ENCODE assay signal across 8 mouse cellular contexts in the genomic region with DNA sequence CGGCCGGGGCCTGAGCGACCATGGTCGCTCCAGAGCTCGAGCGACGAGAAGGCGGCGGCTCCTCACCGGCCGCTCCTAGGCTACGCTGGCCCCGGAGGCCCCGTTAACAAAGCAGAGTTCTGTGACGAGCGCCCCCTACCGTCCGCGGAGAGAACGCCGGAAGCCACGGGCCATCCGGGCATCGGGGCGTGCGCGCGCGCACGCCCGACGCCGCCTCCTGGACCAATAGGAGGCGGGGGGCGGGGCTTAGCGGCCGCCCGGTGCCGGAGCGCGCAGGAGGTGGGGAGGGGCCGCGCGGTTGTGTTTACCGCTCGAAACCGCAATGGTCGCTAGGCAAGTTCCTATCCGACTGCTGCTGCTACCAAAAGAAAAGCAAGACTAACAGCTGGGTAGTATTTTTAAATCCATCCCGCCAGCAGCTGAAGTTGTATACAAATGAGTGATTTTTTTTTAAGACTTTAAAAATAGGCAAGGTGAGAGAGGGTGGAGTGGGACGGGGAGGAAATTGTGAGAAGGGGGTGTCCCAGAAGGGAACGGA. TPM values are rescaled to one million over a fixed set of nuclear protein-coding genes. Genes with fewer than 3 reads are reported as not detected.
A peak's percentile ranks its signal among the peaks of the same experiment; 100 is the strongest.
DNase-seq lines count a peak whose midpoint lies in the region; ATAC-seq and TF ChIP-seq lines count a peak whose summit lies in the region.

A gene (minus strand): TSS at position 155 of the 538 bp plus-strand sequence.

- H3K27ac ChIP-seq in heart, embryonic 12.5 days (ENCODE audit: poor library complexity, severe bottlenecking), result peak within 1 kb of the TSS; percentile 99
- H3K27ac ChIP-seq in kidney, postnatal 0 days, result peak within 1 kb of the TSS; percentile 98
- peak within 1 kb of the TSS; percentile 93 for H3K27ac ChIP-seq in liver, embryonic 11.5 days (ENCODE audit: low read depth, low read length)
- peak within 1 kb of the TSS; percentile 98 for H3K27ac ChIP-seq in stomach, embryonic 14.5 days (ENCODE audit: low read length)

- WGBS in heart, embryonic 12.5 days, result under 1% methylated on average over 52 of the region's 52 CpGs
- under 1% methylated on average over 52 of the region's 52 CpGs for WGBS in kidney, postnatal 0 days
- under 1% methylated on average over 52 of the region's 52 CpGs for WGBS in liver, embryonic 11.5 days
- WGBS in stomach, embryonic 14.5 days, result under 1% methylated on average over 52 of the region's 52 CpGs

- H3K4me2 ChIP-seq in heart, embryonic 12.5 days, result peak within 1 kb of the TSS; percentile 87
- peak within 1 kb of the TSS; percentile 73 for H3K4me2 ChIP-seq in kidney, postnatal 0 days (ENCODE audit: low read length)
- H3K4me2 ChIP-seq in liver, embryonic 11.5 days, result peak within 1 kb of the TSS; percentile 89
- peak within 1 kb of the TSS; percentile 70 for H3K4me2 ChIP-seq in stomach, embryonic 14.5 days (replicated peaks; ENCODE audit: low read depth, low read length)

- H3K4me3 ChIP-seq in erythroblast, embryonic 14.5 days (replicated peaks), result peak within 1 kb of the TSS; percentile 98
- peak within 1 kb of the TSS; percentile 95 for H3K4me3 ChIP-seq in heart, embryonic 12.5 days
- peak within 1 kb of the TSS; percentile 99 for H3K4me3 ChIP-seq in kidney, postnatal 0 days (replicated peaks; ENCODE audit: low read depth, low read length)
- peak within 1 kb of the TSS; percentile 83 for H3K4me3 ChIP-seq in liver, embryonic 11.5 days (ENCODE audit: low read depth, low read length)
- peak within 1 kb of the TSS; percentile 81 for H3K4me3 ChIP-seq in stomach, embryonic 14.5 days (ENCODE audit: low read depth, low read length)

- DNase-seq in B cell, adult 2 months, result peak; percentile 98 to 99
- DNase-seq in brain, embryonic 14.5 days (ENCODE audit: low read depth), result peak; percentile 97
- DNase-seq in kidney, postnatal 0 days (ENCODE audit: low spot score), result peak; percentile 97
- DNase-seq in liver, embryonic 11.5 days (ENCODE audit: low spot score), result peak; percentile 97
- peak; percentile 98 for DNase-seq in naive thymus-derived CD4-positive, alpha-beta T cell, adult 2 months (ENCODE audit: low read depth)

- peak within 1 kb of the TSS; percentile 99 for H3K9ac ChIP-seq in heart, embryonic 12.5 days
- peak within 1 kb of the TSS; percentile 99 for H3K9ac ChIP-seq in kidney, postnatal 0 days (ENCODE audit: low read depth, low read length)
- peak within 1 kb of the TSS; percentile 96 for H3K9ac ChIP-seq in liver, embryonic 11.5 days (ENCODE audit: low read depth, low read length)
- H3K9ac ChIP-seq in stomach, embryonic 14.5 days (replicated peaks; ENCODE audit: low read depth, low read length), result peak within 1 kb of the TSS; percentile 99

- TF ChIP-seq CTCF in brain, embryonic 14.5 days (IDR thresholded peaks at IDR 0.05; ENCODE audit: borderline replicate concordance, extremely low read depth, insufficient read depth, insufficient read length), result peak; percentile 85
- peak; percentile 82 for TF ChIP-seq CTCF in kidney, postnatal 0 days (IDR thresholded peaks at IDR 0.05; ENCODE audit: low read depth)

- H3K9me3 ChIP-seq in erythroblast, embryonic 14.5 days (ENCODE audit: control insufficient read depth, low read length), result no peaks in the 10 kb centered on the region
- H3K9me3 ChIP-seq in heart, embryonic 12.5 days (replicated peaks), result no peaks in the 10 kb centered on the region
- H3K9me3 ChIP-seq in kidney, postnatal 0 days (replicated peaks; ENCODE audit: low read length), result no peaks in the 10 kb centered on the region
- no peaks in the 10 kb centered on the region for H3K9me3 ChIP-seq in liver, embryonic 11.5 days (ENCODE audit: control insufficient read depth, low read length)
- H3K9me3 ChIP-seq in stomach, embryonic 14.5 days (ENCODE audit: control insufficient read depth, low read depth, low read length), result no peaks in the 10 kb centered on the region

- TF ChIP-seq POLR2A in brain, embryonic 14.5 days (IDR thresholded peaks at IDR 0.05; ENCODE audit: borderline replicate concordance, extremely low read depth, insufficient read depth, insufficient read length, poor library complexity, severe bottlenecking), result peak; percentile 88

- ATAC-seq in heart, embryonic 12.5 days (ENCODE audit: insufficient number of reproducible peaks, low FRiP score), result peak; percentile 96
- peak; percentile 95 for ATAC-seq in kidney, postnatal 0 days (replicated peaks; ENCODE audit: low FRiP score, low read depth)
- peak; percentile 90 for ATAC-seq in liver, embryonic 11.5 days (replicated peaks; ENCODE audit: low FRiP score)
- ATAC-seq in stomach, embryonic 14.5 days (ENCODE audit: insufficient number of reproducible peaks, insufficient read depth, low FRiP score, low read depth), result peak; percentile 94

- no peaks in the 10 kb centered on the region for H3K27me3 ChIP-seq in erythroblast, embryonic 14.5 days (ENCODE audit: control insufficient read depth)
- H3K27me3 ChIP-seq in heart, embryonic 12.5 days (replicated peaks), result no peaks in the 10 kb centered on the region
- H3K27me3 ChIP-seq in kidney, postnatal 0 days (ENCODE audit: insufficient read depth, low read length), result no peaks in the 10 kb centered on the region
- H3K27me3 ChIP-seq in liver, embryonic 11.5 days (replicated peaks; ENCODE audit: control insufficient read depth, insufficient read depth, low read length), result no peaks in the 10 kb centered on the region
- H3K27me3 ChIP-seq in stomach, embryonic 14.5 days (ENCODE audit: control insufficient read depth, insufficient read depth, low read length), result no peaks in the 10 kb centered on the region

- H3K36me3 ChIP-seq in erythroblast, embryonic 14.5 days (ENCODE audit: control insufficient read depth), result peaks cover 27% of the 10 kb centered on the region
- H3K36me3 ChIP-seq in heart, embryonic 12.5 days, result peaks cover 25% of the 10 kb centered on the region
- H3K36me3 ChIP-seq in kidney, postnatal 0 days (ENCODE audit: insufficient read depth, low read length), result peaks cover 5% of the 10 kb centered on the region
- H3K36me3 ChIP-seq in liver, embryonic 11.5 days (ENCODE audit: control insufficient read depth, insufficient read depth, low read length), result peaks cover 7% of the 10 kb centered on the region
- H3K36me3 ChIP-seq in stomach, embryonic 14.5 days (ENCODE audit: control insufficient read depth, insufficient read depth, low read length), result peaks cover 12% of the 10 kb centered on the region

- H3K4me1 ChIP-seq in erythroblast, embryonic 14.5 days (ENCODE audit: control insufficient read depth), result peaks cover 30% of the 10 kb centered on the region
- peaks cover 23% of the 10 kb centered on the region for H3K4me1 ChIP-seq in heart, embryonic 12.5 days (replicated peaks)
- H3K4me1 ChIP-seq in kidney, postnatal 0 days (replicated peaks; ENCODE audit: insufficient read depth, low read length), result 0 out of 2 replicates have a peak, but pooled peaks cover 4% of the 10 kb centered on the region
- H3K4me1 ChIP-seq in liver, embryonic 11.5 days (replicated peaks; ENCODE audit: control insufficient read depth, insufficient read depth, low read length), result peaks cover 3% of the 10 kb centered on the region; the same call in 1 of the 2 replicates
- H3K4me1 ChIP-seq in stomach, embryonic 14.5 days (ENCODE audit: control insufficient read depth, insufficient read depth, low read length), result peaks cover 4% of the 10 kb centered on the region; the same call in 1 of the 2 replicates

RNA-seq across cellular contexts. Expression of the gene that starts here (rescaled TPM):
- polyA plus RNA-seq in brain, embryonic 14.5 days (2012; rRNA removed), result 61.4 and 70.6 TPM in 2 replicates
- polyA plus RNA-seq in erythroblast, embryonic 14.5 days (2012), result 1.5 and 2.1 TPM in 2 replicates
- 55.7 and 57.4 TPM in 2 replicates for polyA plus RNA-seq in heart, embryonic 12.5 days (2016; fragmentation: Nextera tagmentation; extraction: Ambion mirVana)
- polyA plus RNA-seq in kidney, postnatal 0 days (2015; fragmentation: Nextera tagmentation; extraction: Ambion mirVana), result 22.0 and 24.5 TPM in 2 replicates
- 56.0 and 56.7 TPM in 2 replicates for polyA plus RNA-seq in liver, embryonic 11.5 days (2014; fragmentation: Nextera tagmentation; extraction: Ambion mirVana)
- polyA plus RNA-seq in stomach, embryonic 14.5 days (2014; fragmentation: Nextera tagmentation; extraction: Ambion mirVana), result 50.2 and 54.1 TPM in 2 replicates

Comparison
In these comparisons a context has a peak if more than half of its experiments do, and no peak if none do; other contexts are left out.
1. Peak in every context shown above with its lines: DNase-seq, ATAC-seq, H3K4me3 ChIP-seq and H3K27ac ChIP-seq.